Mouse (Mus musculus) heart, postnatal 25 days (tissue): ENCODE results near the gene Adig. TPM values are rescaled to one million over a fixed set of nuclear protein-coding genes. Genes with fewer than 3 reads are reported as not detected.

Experiments used
- DNase-seq: peaks from one replicate; pipeline ENCODE4 v3.0.0; 2022; ENCODE audit warnings: low spot score
- intact Hi-C: fragments of 180-260 bp; cut with DNase I; formaldehyde crosslinking; loops from one replicate; pipeline ENCODE4 v1.15.1; 2025
- total RNA-seq, 2 experiments: library from RNA; stranded (reverse); gene quantifications; 2 replicates each; pipeline ENCODE4 v1.2.3; 2021

Gene Adig
- total RNA-seq, 2 experiments from 2014 or later: 0.75 to 3.3 TPM

DNA sequence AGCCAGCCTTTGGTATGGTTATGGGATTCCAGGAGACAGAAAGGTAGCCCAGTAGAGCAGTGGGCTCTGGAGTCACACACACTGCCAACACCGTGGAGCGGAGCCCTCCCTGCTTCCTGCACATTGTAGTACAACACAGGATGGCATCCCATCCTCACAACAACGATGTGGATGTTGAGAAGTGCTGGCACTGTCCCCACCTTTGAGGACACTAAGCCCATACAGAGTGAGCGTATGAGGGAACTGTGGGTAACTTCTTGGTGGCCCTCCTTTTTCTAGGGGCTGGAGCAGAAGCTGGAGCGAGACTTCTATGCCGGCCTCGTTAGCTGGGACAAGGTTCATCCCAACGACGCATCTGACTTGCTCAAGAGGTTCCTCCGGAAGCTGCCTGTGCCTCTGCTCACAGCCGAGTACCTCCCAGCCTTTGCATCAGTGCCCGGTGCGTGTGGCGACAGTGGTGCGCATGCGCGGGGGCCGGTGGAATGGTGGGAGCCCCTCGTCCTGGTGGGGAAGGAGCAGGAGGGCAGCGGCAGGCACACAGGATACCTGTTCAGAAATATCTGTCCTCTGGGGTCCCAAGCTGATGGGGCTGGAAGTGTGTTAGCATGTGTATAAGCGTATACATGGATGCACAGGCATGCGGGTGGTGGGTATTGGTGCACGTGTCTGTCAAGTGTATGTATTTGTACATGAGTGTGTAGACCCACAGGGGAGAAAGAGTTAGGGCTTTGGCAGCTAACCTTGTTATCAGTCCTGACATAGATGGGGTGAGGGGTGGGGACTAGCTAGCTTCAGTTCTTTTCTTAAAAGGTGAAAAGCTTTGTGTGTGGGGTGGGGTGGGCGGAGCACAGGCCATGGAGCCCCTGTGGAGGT is 37.3 kb downstream of the Adig start:
- DNase-seq: no peak
- intact Hi-C loops: no loop called here

DNA sequence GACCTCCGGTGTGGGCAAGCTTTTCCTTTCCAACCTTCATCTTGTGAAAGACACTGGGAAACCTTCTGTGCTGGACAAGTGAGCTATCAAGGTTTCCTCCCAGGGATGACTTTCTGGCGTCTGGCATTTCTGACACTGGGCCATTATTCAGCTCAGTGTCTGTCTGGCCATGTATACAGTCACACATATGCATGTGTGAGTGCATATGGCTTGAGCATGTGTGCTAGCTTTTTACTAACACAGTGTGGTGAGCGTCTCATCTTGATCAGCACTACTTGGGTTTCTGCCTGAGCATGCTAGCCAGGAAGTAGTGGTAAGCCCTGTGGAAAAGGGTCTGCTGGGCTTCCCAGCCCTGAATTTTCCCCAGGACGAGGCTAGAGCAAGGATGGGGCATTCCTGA is 38.9 kb downstream of the Adig start:
- no peak for DNase-seq
- intact Hi-C loops: no loop called here

DNA sequence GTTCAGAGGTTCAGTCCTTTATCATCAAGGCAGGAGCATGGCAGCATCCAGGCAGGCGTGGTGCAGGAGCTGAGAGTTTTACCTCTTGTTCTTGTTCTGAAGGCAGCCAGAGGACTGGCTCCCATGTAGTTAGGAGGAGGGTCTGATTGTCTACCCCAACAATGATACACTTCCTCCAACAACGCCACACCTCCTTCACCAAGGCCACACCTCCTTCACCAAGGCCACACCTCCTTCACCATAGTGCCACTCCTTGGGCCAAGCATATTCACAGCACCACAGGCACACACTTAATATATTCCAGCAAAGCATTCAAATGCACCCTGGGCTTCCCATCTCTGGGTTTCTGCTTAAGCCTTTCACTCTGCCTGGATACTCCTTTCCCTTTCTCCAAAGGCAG is 42.9 kb downstream of the Adig start:
- DNase-seq: no peak
- intact Hi-C loops: loop anchor here (5.0 kb wide), 1 partner anchor 82 kb away; no protein-coding TSS in a partner anchor

DNA sequence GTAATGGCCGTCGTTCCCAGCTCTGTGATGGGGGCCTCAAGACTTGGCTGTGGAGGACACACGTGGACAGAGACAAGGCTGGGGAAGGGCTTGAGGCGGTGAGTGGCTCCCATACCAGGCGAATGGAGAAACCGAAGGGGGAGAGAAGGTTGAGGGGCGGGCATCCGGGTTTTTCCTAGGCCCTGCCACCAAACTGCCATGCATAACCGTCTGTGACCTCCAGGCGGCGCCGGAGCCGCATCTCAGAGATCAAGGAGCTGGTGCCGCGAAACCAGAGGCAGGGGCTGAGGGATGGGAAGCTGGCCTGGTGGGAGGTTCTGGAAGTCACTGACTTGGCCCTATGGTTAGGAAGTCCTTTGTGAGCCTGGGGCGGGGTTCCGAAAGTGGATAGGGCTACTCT is 44.3 kb downstream of the Adig start:
- intact Hi-C loops: loop anchor here (5.0 kb wide), 1 partner anchor 81 kb away; no protein-coding TSS in a partner anchor
- DNase-seq: peak; percentile 17

DNA sequence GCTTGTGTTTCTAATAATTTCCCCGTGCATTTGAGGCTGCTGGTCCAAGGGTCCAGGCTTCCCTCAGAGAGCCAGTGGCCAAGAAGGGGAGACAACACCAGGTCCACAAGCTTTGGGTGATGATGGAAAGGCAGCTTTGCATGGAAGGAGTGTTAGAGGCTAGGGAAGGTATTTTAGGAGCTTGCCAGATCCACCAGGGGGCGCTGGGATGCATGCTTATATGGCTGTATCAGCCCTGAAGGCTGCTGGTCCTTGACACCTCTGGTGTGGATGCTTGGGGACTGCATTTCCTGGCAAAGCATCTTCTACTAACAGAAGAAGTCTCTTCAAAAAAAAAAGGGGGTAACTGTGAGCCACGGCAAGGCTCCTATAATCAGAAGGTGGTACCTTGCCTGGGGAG is 47.7 kb downstream of the Adig start:
- intact Hi-C loops: loop anchor here (1.0 to 5.0 kb wide), 3 partner anchors 92 to 312 kb away; no protein-coding TSS in a partner anchor
- DNase-seq: peak; percentile 15

DNA sequence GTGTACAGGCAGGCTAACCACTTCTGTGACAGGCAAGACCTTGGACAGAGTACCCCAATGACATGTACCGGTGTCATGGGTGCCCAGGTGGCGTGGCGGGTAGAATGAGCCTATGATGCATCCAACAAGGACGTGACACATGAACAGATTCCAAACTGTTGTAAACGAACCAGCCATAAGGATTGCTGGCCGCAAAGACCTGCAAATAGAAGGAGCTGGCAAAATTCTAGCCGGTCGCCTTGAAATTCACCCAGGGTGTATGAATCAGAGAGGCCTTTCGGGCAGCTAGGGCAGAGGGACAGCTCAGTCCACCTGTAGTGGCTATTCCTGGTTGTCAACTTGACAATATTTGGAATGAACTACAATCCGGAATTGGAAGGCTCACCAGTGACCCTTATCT is 52.0 kb downstream of the Adig start:
- DNase-seq: no peak
- intact Hi-C loops: loop anchor here (5.0 kb wide), 1 partner anchor 308 kb away; no protein-coding TSS in a partner anchor

DNA sequence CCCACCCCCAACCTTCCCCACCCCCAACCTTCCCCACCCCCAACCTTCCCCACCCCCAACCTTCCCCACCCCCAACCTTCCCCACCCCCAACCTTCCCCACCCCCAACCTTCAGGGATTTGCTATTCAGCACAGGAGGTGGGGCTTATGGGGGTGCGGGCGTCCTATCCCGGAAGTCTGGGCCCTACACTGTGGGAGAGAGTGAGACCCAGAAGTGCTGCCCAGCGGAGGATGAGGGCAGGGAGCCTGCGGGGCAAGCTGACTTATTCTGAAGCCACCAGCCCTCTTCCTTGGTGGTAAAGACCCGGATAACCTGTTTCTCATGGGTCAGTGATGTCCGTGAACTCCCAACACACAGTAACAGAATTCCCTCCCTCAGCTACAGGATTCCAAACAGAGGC is 52.8 kb downstream of the Adig start:
- intact Hi-C loops: no loop called here
- DNase-seq: peak; percentile 20

DNA sequence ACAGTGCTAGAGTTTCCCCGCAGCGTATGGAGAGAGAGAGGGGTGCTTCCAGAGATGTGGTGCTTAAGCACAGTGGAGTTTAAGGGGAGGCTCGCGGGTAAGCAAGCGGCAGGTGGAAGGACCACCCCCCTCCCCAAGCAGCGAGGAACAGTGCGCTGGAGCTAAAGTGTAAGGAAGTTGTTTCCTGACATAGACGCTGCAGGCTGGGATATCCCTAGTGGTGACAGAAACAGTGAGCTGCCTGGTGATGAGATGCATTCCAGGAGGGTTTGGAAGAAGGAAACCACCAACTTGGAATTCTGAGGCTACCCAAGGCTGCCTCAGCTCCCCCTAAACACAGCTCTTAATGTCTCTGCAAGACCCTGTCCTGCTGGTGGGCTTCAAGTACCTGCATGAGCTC is 53.4 kb downstream of the Adig start:
- intact Hi-C loops: no loop called here
- DNase-seq: no peak

DNA sequence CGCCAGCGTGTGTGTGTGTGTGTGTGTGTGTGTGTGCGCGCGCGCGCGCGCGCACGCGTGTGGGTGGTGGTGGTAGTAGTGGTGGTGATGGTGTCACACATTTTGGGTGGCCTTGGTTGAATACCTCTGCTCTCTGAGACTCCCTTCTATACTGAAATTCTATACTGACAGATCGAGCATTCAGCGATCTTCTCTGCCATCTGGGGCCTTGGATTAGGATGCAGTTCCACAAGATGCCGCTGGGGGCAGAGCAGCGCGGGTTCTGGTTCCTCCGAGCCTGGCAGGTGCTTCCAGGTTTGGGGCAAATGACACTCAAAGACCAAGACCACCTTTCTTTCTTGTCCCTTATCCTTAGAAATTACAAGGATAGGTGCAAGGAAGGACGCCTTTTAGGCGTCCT is 53.8 kb downstream of the Adig start:
- intact Hi-C loops: no loop called here
- no peak for DNase-seq

DNA sequence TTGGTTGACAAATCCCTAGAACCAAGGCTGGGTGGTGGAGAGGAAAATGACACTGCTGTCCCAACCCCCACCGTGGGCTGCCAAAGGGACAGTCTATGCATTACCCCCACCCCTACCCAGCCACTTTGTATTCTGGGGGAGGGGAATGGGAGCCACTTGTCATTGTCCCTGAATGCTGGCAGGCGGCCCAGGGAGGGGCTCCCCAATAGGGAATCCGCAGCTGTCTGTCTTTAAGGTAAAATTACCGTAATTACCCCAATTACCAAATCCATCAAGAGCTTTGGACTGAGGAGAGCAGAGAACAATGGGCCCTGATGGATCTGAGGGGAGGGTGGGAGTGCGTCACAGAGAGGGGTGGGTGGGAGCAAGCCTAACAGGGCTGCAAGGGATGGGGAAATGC is 54.3 kb downstream of the Adig start:
- intact Hi-C loops: no loop called here
- DNase-seq: no peak

Other genes with a start within 250 kb of the Adig start
- not detected for gene Bpi, start 244.5 kb upstream of the Adig start, total RNA-seq
- 1 to 10 TPM; 5.4 to 6.4 TPM for gene Lbp, start 196.1 kb upstream of the Adig start, total RNA-seq
- gene Snhg11, start 127.0 kb upstream of the Adig start, total RNA-seq: under 1 TPM in 1 of 2 experiments, not detected in 1; 0.31 TPM
- 10 to 100 TPM; 33.7 to 33.9 TPM for gene Ralgapb, start 92.8 kb upstream of the Adig start, total RNA-seq
- gene Arhgap40, start 10.2 kb downstream of the Adig start, total RNA-seq: not detected
- gene Slc32a1, start 108.2 kb downstream of the Adig start, total RNA-seq: not detected
- gene Actr5, start 122.3 kb downstream of the Adig start, total RNA-seq: 1 to 10 TPM; 5.3 to 5.5 TPM
- 10 to 100 TPM; 15.0 to 15.3 TPM for gene Ppp1r16b, start 162.8 kb downstream of the Adig start, total RNA-seq